Mouse (Mus musculus) olfactory bulb, adult 2 months (tissue): ENCODE data around the gene Olfr1513.

Source experiments
- CTCF ChIP-seq: fragments of 200-500 bp; IDR thresholded peaks from 2 replicates; pipeline ENCODE4 v1.5.1; 2012; ENCODE audit warnings: low read depth, mild to moderate bottlenecking, low read length, moderate library complexity; ENCODE audit not compliant: insufficient read depth
- POLR2A ChIP-seq: fragments of 200-500 bp; IDR thresholded peaks from 2 replicates; pipeline ENCODE4 v1.6.1; 2012; ENCODE audit warnings: mild to moderate bottlenecking, low read depth, low read length, moderate library complexity; ENCODE audit not compliant: insufficient read depth

- TF ChIP-seq POLR2A, result no peak
- TF ChIP-seq CTCF, result no peak
These were observed 40.9 kb downstream of the Olfr1513 start for GRCm38 (mm10) chr14:52315283-52315780.
